Mouse (Mus musculus): ENCODE data around the gene Atrnl1. TPM values are rescaled to one million over a fixed set of nuclear protein-coding genes. Genes with fewer than 3 reads are reported as not detected.
"Not testable (repeated sequence)": the region's sequence is repeated elsewhere in the genome, so short reads cannot be mapped to it uniquely, and the experiment has no call there.

Atrnl1 gene
- total RNA-seq, 1 experiment from 2014 or later, result 6.6 TPM

DNA sequence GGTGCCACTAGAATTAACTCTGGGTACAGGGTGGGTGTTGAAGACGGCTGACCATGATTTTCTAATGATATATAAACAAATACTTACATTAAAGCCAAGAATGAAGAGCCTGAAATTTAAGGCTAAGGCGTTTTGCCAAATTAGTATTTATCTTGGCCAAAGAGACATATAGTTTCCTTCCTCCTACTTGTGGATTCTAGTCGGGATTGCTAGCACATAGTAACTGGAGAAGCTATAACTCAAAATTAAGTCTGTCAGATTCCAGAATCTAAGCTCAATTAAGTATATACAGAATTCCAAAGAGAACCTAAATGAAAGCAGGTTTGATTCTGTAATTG, 192.6 kb downstream of the Atrnl1 start:
- ATAC-seq (replicated peaks; ENCODE audit: low read depth, poor library complexity, severe bottlenecking), result no peak

DNA sequence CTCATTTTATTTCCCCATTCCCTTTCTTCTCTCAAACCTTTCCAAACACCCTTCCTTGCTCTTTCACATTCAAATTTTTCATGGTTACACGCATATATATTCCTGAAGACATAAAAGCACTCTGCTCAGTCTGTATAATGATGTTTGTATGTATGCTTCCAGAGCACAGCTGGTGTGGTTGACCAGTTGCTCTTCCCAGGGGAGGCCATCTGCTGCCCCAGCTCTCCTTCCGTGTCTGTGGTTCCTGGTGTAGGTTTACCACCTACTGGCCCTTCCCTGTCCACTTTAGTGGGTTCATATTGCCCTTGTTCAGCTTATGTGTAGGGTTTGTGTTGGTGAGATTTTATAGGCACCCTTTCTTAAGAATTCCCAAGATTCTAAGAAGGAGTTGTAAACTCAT, 197.5 kb downstream of the Atrnl1 start:
- no peak for ATAC-seq (replicated peaks; ENCODE audit: low read depth, poor library complexity, severe bottlenecking)

DNA sequence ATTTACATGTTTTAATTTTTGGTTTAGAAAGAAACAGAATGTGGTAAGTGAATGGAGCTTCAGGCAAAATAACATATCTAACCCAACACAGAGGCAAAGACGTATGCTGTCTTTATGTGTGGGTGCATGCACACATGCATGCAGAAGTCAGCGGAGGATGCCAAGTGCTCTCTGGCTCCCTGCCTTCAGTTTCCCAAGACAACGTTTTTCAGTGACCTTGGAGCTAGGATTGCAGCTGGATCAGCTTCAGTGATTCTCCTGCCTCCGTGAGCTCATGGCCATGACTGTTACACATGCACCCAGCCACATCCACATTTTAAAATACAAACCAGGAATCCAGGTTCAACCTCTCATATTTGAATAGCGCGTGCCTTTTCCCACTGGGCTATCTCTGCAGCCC, 203.5 kb downstream of the Atrnl1 start:
- ATAC-seq (replicated peaks; ENCODE audit: low read depth, poor library complexity, severe bottlenecking), result no peak

DNA sequence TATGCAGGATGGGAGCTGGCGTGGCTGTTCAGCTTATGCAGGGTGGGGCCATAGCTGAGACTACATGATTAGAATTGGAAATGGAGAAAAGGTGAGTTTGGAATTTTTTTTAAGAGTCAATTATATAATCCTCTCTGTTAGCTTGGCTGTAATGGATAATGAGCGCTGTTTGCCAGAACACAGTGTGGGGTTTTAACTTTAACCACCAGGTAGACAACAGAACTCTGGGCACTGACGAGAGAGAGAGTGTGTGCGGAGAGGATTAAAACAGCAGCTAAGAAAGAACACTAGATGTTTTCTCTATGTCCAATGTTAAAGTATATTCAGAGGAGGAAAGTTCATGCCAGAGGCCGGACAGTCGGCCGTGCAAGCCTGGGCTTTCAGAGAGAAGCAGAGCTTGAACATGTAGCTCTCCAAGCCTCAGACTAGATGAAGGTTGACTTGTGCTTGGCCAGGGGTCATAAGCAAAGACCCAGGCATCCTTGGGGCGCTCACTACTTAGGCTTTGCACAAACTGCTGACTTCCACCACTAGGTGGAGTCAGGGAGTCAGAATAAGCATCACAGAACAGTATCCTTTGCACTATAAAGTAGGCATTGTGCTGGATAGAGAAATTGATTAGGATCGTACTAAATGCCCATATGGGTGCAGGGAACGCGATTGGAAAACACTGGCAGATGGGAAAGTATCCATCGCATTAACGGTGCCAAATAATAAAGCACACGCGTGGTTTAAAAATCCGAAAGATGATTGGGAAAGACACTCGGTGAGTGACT, 205.6 kb downstream of the Atrnl1 start:
- peak; percentile 65; the same call in 1 of the 2 replicates for ATAC-seq (replicated peaks; ENCODE audit: low read depth, poor library complexity, severe bottlenecking)

DNA sequence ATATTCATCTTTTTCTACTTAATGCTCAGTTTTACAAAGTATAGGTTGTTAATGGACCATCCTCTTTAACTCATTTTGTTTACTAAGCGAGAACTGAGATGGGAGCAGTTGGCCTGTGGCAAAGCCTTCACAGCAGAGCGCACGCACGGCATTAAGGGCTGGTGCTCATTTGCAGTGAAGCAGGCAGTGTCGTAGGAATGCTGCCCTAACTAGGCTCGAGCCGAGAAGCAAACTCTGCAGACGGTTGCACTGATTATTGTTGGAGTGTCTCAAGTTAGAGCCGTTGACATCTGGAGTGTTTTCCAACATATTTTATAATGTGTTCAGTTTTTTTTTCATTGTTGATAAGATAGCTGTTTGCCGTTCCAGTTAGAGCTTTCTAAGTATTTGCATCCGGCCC, 206.9 kb downstream of the Atrnl1 start:
- no peak for ATAC-seq (replicated peaks; ENCODE audit: low read depth, poor library complexity, severe bottlenecking)

DNA sequence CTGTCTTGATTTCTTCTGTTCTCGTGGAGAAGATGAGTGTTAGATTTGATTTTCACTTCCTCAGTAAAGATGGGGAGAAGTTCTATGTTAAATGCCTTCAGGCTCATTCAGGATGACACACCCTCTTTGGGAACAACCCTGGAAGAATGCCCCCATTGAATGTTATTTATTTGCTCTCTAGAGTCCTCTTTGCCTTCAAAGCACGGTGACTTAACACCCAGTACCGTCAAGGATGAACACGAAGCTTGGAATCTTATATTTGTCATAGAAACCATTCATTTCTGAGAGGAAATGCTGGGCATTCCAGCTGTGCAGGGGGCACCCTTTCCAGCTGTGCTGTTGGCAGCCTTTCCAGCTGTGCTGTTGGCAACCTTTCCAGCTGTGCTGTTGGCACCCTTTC, 212.6 kb downstream of the Atrnl1 start:
- ATAC-seq (replicated peaks; ENCODE audit: low read depth, poor library complexity, severe bottlenecking), result no peak

DNA sequence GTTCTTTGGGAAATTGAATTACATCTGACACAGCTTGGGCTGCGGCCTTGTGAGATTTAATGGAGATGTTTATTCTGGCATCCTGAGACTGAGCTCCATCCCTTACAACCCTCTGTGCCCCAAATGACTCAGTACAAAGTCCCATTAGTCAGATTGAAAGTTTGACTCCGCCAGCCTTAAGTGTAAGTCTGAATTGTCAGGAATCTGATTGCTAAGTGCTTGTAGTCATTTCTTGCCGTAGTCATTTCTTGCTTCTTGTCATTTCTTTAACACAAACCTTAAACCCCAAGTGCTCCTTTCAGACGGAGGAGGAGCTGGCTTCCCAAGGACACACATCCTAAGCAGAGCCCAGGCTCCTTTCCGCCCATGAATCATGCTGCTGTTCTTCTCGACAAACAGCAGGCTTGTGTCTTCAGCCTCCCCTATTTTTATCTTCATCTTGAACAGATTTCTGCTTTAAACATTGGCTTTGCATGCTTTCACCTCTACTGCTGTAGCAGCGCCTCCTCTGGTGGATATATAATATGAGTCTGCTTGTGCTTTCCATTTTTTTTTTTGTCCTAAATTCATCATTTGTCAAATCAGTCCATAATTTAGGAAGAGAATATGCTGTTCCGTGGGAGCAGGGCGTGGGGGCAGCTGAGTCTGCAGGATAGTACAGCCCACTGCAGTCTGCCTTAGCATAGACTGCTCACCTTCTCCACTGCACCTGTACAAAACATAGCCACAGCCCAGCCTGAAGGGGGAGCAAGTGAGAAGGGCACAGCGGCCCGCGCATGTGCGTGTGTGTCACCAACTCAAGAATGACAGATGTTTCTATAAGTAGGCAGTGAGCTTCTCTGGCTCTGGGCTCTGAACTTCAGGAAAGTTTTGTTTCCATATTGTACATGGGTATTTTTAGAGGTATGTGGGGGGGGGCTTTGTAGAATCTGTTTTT, 214.7 kb downstream of the Atrnl1 start:
- no peak for ATAC-seq (replicated peaks; ENCODE audit: low read depth, poor library complexity, severe bottlenecking)

DNA sequence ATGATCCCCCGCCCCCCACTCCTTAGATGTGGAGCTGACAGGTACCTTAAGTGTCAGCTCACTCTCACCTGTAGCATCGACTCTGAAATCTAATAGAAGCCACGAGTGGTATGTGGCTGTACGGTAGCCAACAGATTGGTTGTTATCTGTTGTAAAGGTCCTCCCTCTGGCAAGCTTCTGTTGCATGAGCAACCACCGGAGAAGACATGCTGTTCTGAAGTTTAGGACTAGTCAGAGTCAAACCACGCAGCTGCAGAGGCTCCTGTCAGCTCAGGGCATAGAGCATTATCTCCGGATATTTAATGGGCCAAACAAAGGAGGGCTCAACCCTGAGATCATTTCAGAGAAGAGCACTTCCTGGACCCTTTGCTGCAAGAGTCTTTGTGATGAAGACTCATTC, 222.2 kb downstream of the Atrnl1 start:
- no peak for ATAC-seq (replicated peaks; ENCODE audit: low read depth, poor library complexity, severe bottlenecking)

DNA sequence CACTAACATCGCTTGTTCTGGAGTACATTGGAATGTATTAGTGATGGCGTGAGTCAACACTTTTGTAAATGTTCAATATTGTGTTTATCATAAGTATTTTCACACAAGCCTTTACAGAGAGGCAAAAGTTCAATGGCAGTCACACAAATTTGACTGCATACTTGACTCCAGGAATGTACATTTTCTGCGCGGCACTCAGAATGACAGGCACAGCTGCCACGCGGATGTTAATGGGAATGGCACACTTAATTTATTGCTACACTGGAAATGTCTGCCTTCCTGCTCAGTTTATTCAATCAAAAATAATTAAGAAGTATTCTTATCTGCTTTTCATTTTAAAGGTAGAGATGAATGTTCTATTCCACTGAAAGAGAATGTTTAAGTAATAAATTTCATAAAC, 227.0 kb downstream of the Atrnl1 start:
- no peak for ATAC-seq (replicated peaks; ENCODE audit: low read depth, poor library complexity, severe bottlenecking)

DNA sequence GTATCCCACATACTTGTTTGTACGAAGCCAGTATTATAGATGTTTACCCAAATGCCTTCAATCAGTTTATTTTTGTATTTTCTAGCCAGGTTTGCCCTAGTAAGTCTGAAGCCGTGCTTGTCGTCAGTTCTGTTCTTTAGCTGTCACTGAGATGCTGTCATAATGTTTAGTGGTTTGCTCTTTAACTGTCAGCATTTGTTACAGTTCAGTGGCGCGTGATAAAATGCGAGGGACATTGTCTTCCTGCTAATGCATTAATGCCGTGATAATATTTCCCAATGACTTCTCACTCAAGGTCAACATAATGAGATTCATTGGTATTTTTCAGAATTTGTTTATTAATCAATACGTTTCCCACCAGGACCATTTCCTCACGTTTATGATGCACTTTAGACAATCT, 227.7 kb downstream of the Atrnl1 start:
- no peak for ATAC-seq (replicated peaks; ENCODE audit: low read depth, poor library complexity, severe bottlenecking)

DNA sequence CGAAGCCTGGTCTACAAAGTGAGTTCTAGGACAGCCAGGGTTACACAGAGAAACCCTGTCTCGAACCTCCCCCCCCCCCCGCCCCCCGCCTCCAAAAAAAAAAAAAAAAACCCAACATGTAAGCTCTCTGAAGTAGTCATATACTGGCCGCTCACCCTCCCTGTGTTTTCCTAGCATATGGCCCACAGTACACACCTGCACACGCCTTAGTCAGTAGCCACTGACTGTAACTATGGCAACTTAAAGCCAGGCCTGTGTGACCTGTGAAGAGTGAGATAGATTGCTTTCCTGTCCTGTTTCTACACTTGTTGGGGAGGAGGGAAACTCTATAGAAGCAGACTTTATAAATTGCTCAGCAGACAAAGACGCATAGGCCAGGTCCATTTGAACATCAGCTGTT, 239.1 kb downstream of the Atrnl1 start:
- no peak for ATAC-seq (replicated peaks; ENCODE audit: low read depth, poor library complexity, severe bottlenecking)

DNA sequence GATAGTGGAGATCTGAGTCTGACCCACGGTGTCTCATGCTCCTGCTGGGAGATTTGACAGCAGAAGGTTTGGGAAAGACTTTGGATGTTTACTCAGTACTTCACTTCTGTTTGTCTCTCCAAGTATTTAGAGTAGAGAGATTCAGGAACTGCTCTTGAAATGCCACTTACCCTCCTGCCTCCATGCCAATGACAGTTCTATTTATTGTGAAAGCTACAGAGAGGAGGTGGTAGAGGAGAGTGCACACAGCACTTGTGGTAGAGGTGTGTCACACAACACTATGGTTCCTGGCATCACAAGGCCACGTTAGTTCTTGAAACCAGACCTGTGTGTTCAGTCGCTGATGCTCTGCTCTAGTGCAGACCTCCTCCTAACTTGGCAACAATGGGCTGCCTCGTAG, 257.5 kb downstream of the Atrnl1 start:
- no peak for ATAC-seq (replicated peaks; ENCODE audit: low read depth, poor library complexity, severe bottlenecking)

DNA sequence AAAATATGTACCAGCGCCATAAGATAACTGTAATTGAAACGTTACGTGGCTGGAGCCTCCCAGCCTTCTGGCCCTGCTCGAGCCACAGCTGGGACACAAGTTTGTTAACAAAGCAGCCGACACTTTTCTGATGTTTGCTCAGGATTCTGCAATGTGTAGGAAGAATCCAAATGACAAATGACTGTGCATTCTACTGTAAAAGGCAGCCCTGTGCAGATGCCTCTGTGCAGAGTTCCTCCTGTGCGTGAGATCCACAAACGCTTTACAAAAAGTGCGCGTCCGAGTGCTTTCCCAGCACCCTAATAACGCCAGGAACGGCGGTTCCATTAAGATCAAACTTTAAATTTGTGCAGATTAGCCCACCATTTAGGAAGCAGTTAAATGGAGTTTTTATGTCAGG, 260.0 kb downstream of the Atrnl1 start:
- no peak for ATAC-seq (replicated peaks; ENCODE audit: low read depth, poor library complexity, severe bottlenecking)

DNA sequence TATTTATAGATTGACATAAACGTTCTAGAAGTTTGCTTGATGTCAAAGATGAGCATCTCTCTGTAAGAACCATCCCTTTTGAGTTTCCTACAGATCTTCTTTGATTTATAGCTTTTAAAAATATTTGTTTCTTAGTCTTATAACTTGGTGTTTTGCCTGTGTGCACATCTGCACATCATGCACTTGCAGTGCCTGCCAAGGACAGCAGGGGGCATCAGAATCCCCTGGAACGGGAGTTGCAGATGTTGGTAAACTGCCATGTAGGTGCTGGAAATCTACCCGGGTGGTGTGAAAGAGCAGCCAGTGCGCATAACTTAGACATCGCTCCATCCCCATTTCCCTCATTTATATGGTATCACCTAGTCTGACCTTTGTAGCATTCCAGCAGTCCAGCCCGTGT, 265.2 kb downstream of the Atrnl1 start:
- ATAC-seq (replicated peaks; ENCODE audit: low read depth, poor library complexity, severe bottlenecking), result no peak

DNA sequence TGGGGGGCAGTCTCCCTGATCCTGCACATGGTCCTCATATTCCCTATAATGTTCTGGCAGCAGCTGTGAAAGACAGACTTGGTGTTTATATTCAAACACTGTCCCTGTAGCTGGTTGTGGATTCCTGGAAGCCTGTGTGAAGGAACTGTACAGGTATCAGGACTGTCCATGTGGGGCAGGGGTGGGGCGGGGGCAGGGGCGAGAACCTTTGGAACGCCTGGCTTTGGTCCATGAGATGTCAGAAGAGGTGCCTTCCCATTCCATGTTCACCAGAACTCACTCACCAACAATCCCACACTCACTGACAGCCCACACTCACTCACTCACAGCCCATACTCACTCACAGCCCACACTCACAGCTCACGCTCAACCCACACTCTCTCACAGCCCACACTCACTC, 266.5 kb downstream of the Atrnl1 start:
- ATAC-seq (replicated peaks; ENCODE audit: low read depth, poor library complexity, severe bottlenecking), result no peak

DNA sequence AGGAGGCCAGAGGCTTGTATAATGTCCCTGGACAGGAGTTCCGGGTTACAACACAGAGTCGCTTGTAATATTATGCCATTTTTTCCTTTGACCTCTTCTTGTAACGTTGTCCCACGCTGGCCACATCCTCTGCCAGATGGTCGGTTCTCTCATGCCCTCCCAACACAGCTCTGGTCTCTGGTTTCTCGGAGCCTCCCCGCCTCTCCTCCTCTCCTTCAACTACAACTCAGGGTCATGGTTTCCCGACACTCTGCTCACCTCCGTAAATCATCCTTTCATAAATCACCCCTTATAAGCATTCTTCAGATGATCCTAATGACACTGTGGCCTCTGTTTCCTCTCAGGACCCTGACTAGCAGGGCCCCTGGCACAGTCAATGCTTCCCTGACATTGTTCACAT, 267.7 kb downstream of the Atrnl1 start:
- no peak for ATAC-seq (replicated peaks; ENCODE audit: low read depth, poor library complexity, severe bottlenecking)

DNA sequence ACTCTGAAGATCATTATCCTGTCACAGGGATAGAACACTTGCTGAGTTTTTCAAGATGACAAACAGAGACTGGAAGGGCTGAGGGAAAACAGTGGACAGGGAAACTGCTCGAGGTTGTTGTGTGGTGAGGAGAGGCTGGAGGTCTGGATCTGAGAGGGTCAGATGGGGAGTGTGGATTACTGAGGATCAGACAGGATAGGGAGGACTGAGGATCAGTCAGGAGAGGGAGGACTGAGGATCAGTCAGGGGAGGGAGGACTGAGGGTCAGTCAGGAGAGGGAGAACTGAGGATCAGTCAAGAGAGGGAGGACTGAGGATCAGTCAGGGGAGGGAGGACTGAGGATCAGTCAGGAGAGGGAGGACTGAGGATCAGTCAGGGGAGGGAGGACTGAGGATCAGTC, 269.0 kb downstream of the Atrnl1 start:
- ATAC-seq (replicated peaks; ENCODE audit: low read depth, poor library complexity, severe bottlenecking), result not testable (repeated sequence)

DNA sequence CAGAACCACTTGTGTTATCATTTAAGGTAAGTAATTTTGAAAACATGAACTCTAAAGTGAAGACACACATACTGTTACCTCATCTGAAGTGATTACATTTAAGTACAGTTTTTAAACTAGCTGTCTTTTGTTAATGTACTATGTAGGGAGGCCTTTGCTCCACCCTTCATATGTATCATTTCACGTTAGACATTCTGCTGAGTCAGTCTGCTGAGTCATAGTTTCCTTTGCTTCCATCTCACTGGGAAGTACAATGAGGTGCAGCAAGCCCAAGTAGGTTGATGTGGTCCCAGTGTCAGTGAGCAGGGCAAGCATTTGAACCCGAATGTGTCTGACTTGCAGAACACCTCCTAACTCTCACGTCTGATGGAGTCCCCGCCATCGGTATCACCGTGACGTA, 271.1 kb downstream of the Atrnl1 start:
- no peak for ATAC-seq (replicated peaks; ENCODE audit: low read depth, poor library complexity, severe bottlenecking)

DNA sequence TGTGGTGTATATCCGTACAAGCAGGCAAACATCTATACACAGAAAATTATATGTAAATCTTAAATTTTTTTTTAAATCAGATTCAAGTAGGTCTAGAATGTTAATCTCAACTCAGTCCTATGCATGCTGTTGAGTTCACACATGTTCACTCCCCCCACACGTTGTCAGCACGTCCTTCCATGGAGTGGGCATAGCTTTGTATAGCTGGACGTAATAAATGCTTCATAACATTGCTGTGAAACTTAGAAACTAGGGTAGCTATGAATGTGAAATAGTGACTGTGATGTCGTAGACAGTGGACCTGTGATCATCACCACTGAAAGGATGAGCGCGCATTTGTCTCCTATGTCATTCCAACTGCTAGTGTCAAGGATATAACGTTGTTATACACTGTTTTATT, 278.0 kb downstream of the Atrnl1 start:
- no peak for ATAC-seq (replicated peaks; ENCODE audit: low read depth, poor library complexity, severe bottlenecking)

DNA sequence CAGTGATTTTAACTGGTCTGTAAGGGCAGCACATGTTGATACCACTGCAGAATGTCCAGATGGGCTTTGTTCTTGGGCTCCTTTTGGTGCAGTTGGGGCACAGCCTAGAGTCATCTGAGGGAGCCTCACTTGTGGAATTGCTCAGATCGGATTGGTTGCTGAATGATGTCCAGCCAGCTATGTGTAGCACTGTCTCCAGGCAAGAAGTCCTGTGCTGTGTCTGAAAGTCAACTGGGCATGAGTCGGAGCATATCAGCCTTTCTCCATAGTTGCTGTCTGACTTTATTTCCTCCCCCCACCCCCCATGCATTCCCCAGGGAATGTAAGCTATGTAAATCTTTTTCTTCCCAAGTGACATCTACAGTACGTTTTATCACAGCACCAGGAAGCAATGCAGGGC, 278.9 kb downstream of the Atrnl1 start:
- ATAC-seq (replicated peaks; ENCODE audit: low read depth, poor library complexity, severe bottlenecking), result no peak

DNA sequence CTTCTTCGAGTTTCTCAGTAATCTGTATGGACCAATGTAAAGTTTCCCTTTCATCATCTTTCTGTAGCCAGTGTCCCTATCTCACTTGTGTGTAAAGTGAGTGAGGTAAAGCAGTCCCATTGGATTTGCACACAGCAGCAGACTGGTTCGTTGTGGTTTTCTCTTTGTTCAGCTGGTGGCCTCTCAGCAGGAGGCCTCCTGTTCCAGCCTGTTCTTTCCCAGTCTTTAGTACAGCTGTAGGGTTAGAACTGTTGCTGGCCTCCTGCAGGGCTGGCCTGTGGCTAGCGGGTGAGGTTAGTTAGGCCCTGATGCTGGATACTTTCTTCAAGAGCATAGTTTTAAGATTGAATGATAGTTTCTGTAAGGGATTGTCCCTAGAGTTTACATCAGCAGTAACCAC, 280.1 kb downstream of the Atrnl1 start:
- ATAC-seq (replicated peaks; ENCODE audit: low read depth, poor library complexity, severe bottlenecking), result no peak

All from common myeloid progenitor, adult 5-6 weeks (primary cell).